Mouse (Mus musculus) C2C12 (cell line): ENCODE data around the gene Clba1.

Source experiments
- CEBPB ChIP-seq: IDR thresholded peaks from one replicate; pipeline ENCODE4 v1.6.1; 2011; ENCODE audit warnings: low read depth, mild to moderate bottlenecking, control low read depth, moderate library complexity
- CTCF ChIP-seq: IDR thresholded peaks from one replicate; pipeline ENCODE4 v1.5.1; 2011; ENCODE audit not compliant: control insufficient read depth, insufficient read depth, insufficient read length
- MAX ChIP-seq: IDR thresholded peaks from one replicate; pipeline ENCODE4 v1.6.1; 2011; ENCODE audit warnings: mild to moderate bottlenecking, control low read depth
- MYOD1 ChIP-seq: IDR thresholded peaks from one replicate; pipeline ENCODE4 v1.6.1; 2011; ENCODE audit warnings: low read depth; ENCODE audit not compliant: control insufficient read depth, insufficient read length
- MYOG ChIP-seq: IDR thresholded peaks from one replicate; pipeline ENCODE4 v1.6.1; 2011; ENCODE audit not compliant: control insufficient read depth, insufficient read length; ENCODE audit errors: extremely low read depth
- USF1 ChIP-seq: IDR thresholded peaks from one replicate; pipeline ENCODE4 v1.6.1; 2011; ENCODE audit warnings: low read depth, mild to moderate bottlenecking, control low read depth, moderate library complexity

DNA sequence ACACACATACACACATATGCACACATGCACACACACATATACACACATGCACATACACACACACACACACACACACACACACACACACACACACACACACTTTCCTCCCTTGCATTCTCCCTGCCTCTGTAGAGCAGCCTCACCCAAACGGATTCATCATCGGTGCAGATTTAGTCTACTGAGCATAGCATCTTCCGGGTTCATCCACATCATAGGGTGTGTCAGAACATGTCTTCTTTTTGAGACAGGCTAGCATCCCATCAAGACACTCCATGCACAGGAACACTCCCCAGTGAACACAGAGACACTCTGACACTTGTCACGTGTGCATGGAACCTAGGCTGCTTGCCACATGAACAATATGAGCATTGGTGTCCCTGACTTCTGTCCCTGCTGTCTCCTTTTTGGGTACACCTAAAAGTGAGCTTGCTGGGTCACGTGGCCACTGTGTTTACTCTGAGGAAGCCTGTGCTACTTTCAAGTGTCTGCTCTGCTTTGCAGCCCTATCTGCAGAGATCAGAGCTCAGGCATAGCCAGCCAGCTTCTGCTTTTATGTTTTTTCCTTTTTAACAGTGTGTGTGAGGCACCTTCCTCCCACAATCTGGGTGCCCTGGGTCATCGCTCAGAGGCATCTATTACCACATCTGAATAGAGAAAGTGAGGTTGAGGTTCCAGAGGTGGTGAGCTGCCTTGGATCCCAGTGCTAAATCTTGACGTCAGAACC is 46.0 kb downstream of the Clba1 start:
- TF ChIP-seq USF1 (peak; percentile 61), CTCF (no peak), MAX (no peak), MYOD1 (no peak), MYOG (no peak), CEBPB (no peak)
